Mouse (Mus musculus) stomach, postnatal 0 days (tissue): ENCODE measurements at regions not wholly inside any gene's neighbourhood (a gene's known extent, or its start where the extent isn't known, plus 50 kb on each side); places are given as distances from the start of the nearest gene placed in this dataset.

Experiments
- CTCF ChIP-seq: IDR thresholded peaks from 2 replicates; pipeline ENCODE4 v1.5.1; 2016; ENCODE audit warnings: antibody characterized with exemption, low read depth, mild to moderate bottlenecking, moderate library complexity
- EP300 ChIP-seq: optimal IDR thresholded peaks from 2 replicates; pipeline ENCODE3; 2016; ENCODE audit warnings: antibody characterized with exemption

- TF ChIP-seq CTCF (no peak), EP300 (no peak)
These were observed 214.9 kb upstream of the Itga1 start for GRCm38 (mm10) chr13:115316681-115317080.
